Mouse (Mus musculus) limb, embryonic 13.5 days (tissue): ENCODE results near the gene Slc39a11. TPM values are rescaled to one million over a fixed set of nuclear protein-coding genes. Genes with fewer than 3 reads are reported as not detected.

Experiments used
- ATAC-seq: fragments of 200-750 bp; cut with Nextera tagmentation; 2 replicates; pipeline ENCODE4 v1.8.0; 2017; ENCODE audit warnings: low read depth, moderate number of reproducible peaks, moderate TSS enrichment; ENCODE audit not compliant: low FRiP score
- H3K27ac ChIP-seq: fragments of 300-500 bp; sonication (generic); 2 replicates; pipeline ENCODE4 v1.5.1; 2015; ENCODE audit warnings: inconsistent platforms, mild to moderate bottlenecking, moderate library complexity
- H3K27me3 ChIP-seq: fragments of 300-500 bp; sonication (generic); 2 replicates; pipeline ENCODE4 v1.6.1; 2015; ENCODE audit warnings: mild to moderate bottlenecking, inconsistent platforms
- H3K36me3 ChIP-seq: fragments of 300-500 bp; sonication (generic); 2 replicates; pipeline ENCODE4 v1.6.1; 2015; ENCODE audit warnings: inconsistent platforms, mild to moderate bottlenecking, moderate library complexity
- H3K4me1 ChIP-seq: fragments of 300-500 bp; sonication (generic); 2 replicates; pipeline ENCODE4 v1.6.1; 2015; ENCODE audit warnings: inconsistent platforms
- H3K4me2 ChIP-seq: fragments of 300-500 bp; sonication (generic); replicated peaks from 2 replicates; pipeline ENCODE4 v1.6.1; 2015; ENCODE audit warnings: inconsistent platforms, mild to moderate bottlenecking, moderate library complexity
- H3K4me3 ChIP-seq: fragments of 300-500 bp; sonication (generic); 2 replicates; pipeline ENCODE4 v1.5.1; 2015; ENCODE audit warnings: moderate library complexity, mild to moderate bottlenecking, inconsistent platforms
- H3K9ac ChIP-seq: fragments of 300-500 bp; sonication (generic); 2 replicates; pipeline ENCODE4 v1.6.1; 2015; ENCODE audit warnings: mild to moderate bottlenecking, inconsistent platforms
- H3K9me3 ChIP-seq: fragments of 300-500 bp; sonication (generic); 2 replicates; pipeline ENCODE4 v1.6.1; 2016; ENCODE audit warnings: inconsistent platforms
- WGBS: fragments of 180-500 bp; shearing (Covaris S2); methylation state at CpG from one replicate; pipeline ENCODE4 v1.1.7; 2015; 5-methylcytosine and 5-hydroxymethylcytosine counted together
- polyA plus RNA-seq: library from polyadenylated mRNA; unstranded; fragments of >200 nt; fragmentation: Nextera tagmentation; extraction: Ambion mirVana; gene quantifications from 2 replicates; pipeline ENCODE4 v1.2.1, GENCODE M21; 2015

Slc39a11 gene
- polyA plus RNA-seq, 1 experiment from 2014 or later = 26.4 TPM

DNA sequence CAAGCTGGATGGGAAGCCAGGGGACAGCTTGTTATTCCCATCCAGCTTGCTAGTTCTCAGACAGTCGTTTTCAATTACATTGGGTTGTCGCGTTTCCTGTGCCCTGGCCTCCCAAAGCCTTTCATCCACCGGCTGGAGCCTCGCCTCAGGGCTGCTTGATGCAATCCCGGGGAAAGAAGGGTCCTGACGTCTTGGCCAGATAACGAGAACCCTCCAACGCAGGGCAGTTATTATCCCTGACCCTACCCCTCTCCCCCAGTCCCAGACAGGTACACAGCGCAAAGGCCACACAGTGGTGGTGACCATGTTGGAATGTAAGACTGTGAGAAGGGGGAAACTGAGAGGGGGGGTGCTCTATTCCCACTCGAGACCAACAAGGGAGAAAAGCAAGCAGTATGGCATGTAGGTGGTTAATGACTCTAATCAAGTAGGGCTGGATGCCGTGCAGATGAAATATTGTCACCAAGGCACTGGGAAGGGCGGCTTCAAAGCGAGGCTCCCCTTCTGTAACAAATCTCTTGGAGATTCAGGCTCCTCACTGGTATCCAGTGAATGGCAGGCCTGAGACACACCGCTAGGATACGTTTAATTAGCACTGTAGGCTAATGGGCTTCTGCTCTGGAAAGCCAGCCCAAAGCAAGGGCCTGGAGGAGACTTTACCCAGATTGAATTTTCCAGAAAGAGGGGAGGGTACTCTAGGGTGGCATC is 196.9 kb downstream of the Slc39a11 start:
- no peaks in the 10 kb centered on the region for H3K36me3 ChIP-seq
- 8% methylated on average over 16 of the region's 16 CpGs for WGBS
- H3K9me3 ChIP-seq = peaks cover 11% of the 10 kb centered on the region
- 0 out of 2 replicates have a peak overlapping the region, but pooled peaks have one; percentile 1 for H3K9ac ChIP-seq
- H3K4me2 ChIP-seq = no peak overlapping the region
- H3K4me3 ChIP-seq = no peak overlapping the region
- ATAC-seq = no peak
- no peaks in the 10 kb centered on the region for H3K27me3 ChIP-seq
- no peak overlapping the region for H3K27ac ChIP-seq
- peaks cover 28% of the 10 kb centered on the region for H3K4me1 ChIP-seq

DNA sequence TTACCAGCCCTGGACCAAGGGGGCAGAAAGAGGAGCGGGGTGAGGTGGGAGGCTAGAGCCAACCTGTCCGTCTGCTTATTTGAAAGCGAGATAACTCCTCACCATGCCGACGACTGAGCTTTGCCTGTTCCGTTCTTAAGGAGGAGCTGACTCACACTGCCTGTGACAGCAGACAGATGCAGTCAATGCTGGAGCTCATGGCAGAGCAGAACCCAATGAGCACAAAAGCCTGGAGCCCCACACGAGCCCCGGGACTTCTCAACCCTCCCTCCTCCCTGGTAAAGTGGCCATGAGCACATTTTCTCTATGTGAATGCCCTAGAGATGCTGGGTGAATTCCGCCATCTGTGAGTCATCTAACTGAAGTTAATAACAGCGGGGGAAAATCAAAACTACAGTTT is 198.6 kb downstream of the Slc39a11 start:
- 73% methylated on average over 10 of the region's 10 CpGs for WGBS
- ATAC-seq = no peak
- H3K9me3 ChIP-seq = peaks cover 4% of the 10 kb centered on the region
- no peak overlapping the region for H3K4me2 ChIP-seq
- H3K27me3 ChIP-seq = no peaks in the 10 kb centered on the region
- H3K36me3 ChIP-seq = no peaks in the 10 kb centered on the region
- no peak overlapping the region for H3K27ac ChIP-seq
- H3K4me1 ChIP-seq = peaks cover 28% of the 10 kb centered on the region
- H3K4me3 ChIP-seq = no peak overlapping the region
- H3K9ac ChIP-seq = no peak overlapping the region

DNA sequence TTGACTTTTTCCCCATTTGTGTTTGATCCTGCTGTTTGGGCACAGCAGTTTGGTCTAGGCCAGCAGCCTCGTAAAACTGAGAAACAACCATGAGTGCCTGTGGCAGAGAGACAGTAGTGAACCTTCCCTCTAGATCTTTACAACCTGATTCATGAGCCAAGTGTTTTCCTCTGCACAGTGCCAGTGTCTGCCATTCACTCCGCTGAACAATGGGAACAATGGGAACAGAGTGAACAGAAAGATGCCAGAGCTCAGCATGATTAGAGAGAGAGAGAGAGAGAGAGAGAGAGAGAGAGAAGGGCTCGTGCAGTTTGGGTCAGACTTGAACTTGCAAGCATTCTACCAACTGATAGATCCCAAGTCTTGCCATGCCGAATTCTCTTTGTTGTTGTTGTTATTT is 199.2 kb downstream of the Slc39a11 start:
- ATAC-seq = no peak
- no peaks in the 10 kb centered on the region for H3K27me3 ChIP-seq
- H3K4me2 ChIP-seq = no peak overlapping the region
- no peak overlapping the region for H3K27ac ChIP-seq
- no peak overlapping the region for H3K9ac ChIP-seq
- H3K36me3 ChIP-seq = no peaks in the 10 kb centered on the region
- no peaks in the 10 kb centered on the region for H3K9me3 ChIP-seq
- no peak overlapping the region for H3K4me3 ChIP-seq
- H3K4me1 ChIP-seq = peaks cover 28% of the 10 kb centered on the region
- WGBS = 74% methylated on average over 4 of the region's 4 CpGs

DNA sequence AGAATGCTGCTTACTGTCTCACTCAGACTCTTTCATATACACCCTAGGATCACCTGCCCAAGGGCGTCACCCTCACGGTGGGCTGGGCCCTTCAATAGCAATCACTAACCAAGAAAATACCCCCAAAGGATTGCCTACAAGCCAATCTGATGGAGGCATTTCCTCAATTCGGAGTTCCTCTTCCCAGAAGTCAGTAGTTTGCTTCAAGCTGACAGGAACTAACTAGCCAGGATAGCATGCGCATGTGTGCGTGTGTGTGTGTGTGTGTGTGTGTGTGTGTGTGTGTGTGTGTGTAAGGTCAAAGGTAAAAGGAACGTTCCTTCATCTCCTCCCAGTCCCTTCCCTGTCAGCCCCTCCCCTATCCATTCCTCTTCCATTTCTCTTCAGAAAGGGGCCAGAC is 199.9 kb downstream of the Slc39a11 start:
- no peak for ATAC-seq

DNA sequence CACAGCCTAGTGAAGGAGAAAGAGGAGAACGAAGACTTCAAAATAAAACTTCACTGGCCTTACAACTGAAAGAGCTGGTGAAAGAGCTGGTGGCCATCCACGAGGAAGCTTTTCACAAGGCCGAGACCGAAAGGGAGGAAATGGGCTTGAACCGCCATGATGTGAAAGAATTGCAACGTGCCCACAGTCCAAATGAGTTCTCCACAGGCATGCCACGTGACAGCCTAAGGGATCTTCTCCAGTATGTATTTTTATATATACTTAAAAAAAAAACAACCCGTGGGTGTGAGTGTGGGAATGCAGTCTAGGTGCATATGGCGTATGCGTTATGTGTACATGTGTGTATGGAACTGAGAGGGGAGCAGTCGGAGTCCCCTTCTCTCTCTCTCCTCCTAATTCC is 207.8 kb downstream of the Slc39a11 start:
- Histone ChIP-seq H3K9ac (no peak overlapping the region), H3K36me3 (peaks cover 6% of the 10 kb centered on the region; the same call in 1 of the 2 replicates), H3K4me2 (no peak overlapping the region), H3K9me3 (peaks cover 4% of the 10 kb centered on the region; the same call in 1 of the 2 replicates), H3K27me3 (no peaks in the 10 kb centered on the region), H3K4me1 (peaks cover 19% of the 10 kb centered on the region), H3K27ac (no peak overlapping the region), H3K4me3 (no peak overlapping the region)
- 94% methylated on average over 11 of the region's 11 CpGs for WGBS
- ATAC-seq = no peak

More for the DNA sequence above, 199.9 kb downstream of the Slc39a11 start:
- Histone ChIP-seq H3K9me3 (no peaks in the 10 kb centered on the region), H3K4me2 (no peak overlapping the region), H3K27me3 (no peaks in the 10 kb centered on the region), H3K36me3 (no peaks in the 10 kb centered on the region), H3K27ac (no peak overlapping the region), H3K4me1 (peaks cover 28% of the 10 kb centered on the region), H3K4me3 (no peak overlapping the region), H3K9ac (no peak overlapping the region)
- WGBS = 83% methylated on average over 6 of the region's 6 CpGs

DNA sequence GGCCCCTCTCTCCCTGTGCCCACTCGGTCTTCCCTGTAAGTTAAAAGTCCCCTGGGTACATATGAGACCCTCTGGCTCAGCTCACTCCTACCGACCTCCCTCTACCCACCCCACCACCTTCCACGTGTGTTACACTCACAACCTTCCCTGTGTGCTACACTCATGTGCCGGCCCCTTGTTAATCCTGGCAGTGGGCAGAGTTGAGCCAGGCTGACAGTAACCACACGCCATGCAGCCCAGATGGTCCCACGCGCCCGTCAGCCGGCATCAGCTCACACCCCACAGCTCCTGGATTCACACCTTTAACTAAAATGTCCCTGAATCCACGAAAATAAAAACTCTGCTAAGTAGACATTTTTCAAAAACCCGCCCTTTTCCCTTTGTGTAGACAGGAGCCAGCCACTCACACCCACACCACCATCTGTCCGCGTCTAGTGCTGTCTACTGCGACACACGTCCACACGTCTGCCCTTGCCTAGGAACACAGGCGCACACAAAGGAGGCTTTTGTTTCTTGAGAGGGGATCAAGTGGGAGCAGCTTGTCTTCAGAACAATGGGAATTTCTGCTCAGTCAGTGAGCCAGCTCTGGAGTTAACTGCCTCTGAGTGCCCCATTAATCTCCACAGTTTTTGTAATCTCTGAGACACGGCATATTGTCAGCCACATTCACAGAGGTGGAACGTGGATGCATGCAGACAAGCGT is 210.4 kb downstream of the Slc39a11 start:
- 0 out of 2 replicates have a peak overlapping the region, but pooled peaks have one; percentile 13 for H3K9ac ChIP-seq
- H3K36me3 ChIP-seq = peaks cover 6% of the 10 kb centered on the region; the same call in 1 of the 2 replicates
- no peaks in the 10 kb centered on the region for H3K27me3 ChIP-seq
- H3K9me3 ChIP-seq = peaks cover 4% of the 10 kb centered on the region; the same call in 1 of the 2 replicates
- H3K27ac ChIP-seq = no peak overlapping the region
- no peak overlapping the region for H3K4me2 ChIP-seq
- no peak overlapping the region for H3K4me3 ChIP-seq
- peaks cover 19% of the 10 kb centered on the region for H3K4me1 ChIP-seq
- peak; percentile 51; the same call in 1 of the 2 replicates for ATAC-seq
- WGBS = 51% methylated on average over 20 of the region's 20 CpGs

DNA sequence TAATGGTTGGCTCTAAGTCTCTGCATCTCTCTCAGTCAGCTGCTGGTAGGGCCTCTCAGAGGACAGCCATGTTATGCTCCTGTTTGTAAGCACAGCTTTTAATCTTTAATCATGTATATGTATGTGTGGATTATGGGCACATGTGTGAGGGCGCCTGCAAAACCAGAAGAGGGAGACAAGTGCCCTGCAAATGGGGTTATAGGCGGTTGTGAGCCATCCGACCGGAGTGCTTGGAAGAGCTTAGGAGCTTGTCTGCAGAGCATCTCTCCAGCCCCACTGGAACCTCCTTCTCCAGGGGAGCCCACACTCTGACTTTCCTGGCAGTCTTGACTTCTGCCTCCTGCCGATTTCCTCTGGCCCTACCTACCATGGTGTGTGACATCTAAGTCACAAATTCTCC is 211.0 kb downstream of the Slc39a11 start:
- no peak overlapping the region for H3K27ac ChIP-seq
- WGBS = 86% methylated on average over 5 of the region's 5 CpGs
- peaks cover 4% of the 10 kb centered on the region; the same call in 1 of the 2 replicates for H3K9me3 ChIP-seq
- no peak for ATAC-seq
- 0 out of 2 replicates have a peak overlapping the region, but pooled peaks have one; percentile 13 for H3K9ac ChIP-seq
- peaks cover 19% of the 10 kb centered on the region for H3K4me1 ChIP-seq
- no peak overlapping the region for H3K4me2 ChIP-seq
- no peaks in the 10 kb centered on the region for H3K27me3 ChIP-seq
- H3K4me3 ChIP-seq = no peak overlapping the region
- H3K36me3 ChIP-seq = peaks cover 6% of the 10 kb centered on the region; the same call in 1 of the 2 replicates

DNA sequence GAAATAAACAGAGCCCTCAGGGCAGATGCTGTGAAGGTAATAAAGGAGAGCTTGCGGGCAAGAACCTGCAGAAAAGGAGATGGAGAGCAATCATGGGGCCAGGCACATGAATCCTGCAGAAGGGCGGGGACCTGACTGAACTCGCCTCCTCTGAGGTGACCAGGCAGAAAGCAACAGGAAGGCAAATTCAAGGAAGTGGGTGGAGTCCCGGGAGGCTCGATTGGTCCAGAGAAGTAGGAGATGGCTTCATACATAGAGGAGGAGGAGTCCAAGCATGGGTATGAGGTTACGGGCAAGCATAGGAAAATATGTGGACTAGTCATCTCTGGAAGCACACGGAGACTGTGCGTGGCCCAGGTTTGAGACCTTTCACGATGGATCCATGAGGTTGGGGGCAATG is 212.5 kb downstream of the Slc39a11 start:
- Histone ChIP-seq H3K9ac (no peak overlapping the region), H3K9me3 (peaks cover 4% of the 10 kb centered on the region; the same call in 1 of the 2 replicates), H3K4me3 (no peak overlapping the region), H3K4me1 (peaks cover 19% of the 10 kb centered on the region), H3K27me3 (no peaks in the 10 kb centered on the region), H3K4me2 (no peak overlapping the region), H3K36me3 (peaks cover 6% of the 10 kb centered on the region; the same call in 1 of the 2 replicates), H3K27ac (no peak overlapping the region)
- WGBS = 74% methylated on average over 9 of the region's 9 CpGs
- ATAC-seq = no peak

DNA sequence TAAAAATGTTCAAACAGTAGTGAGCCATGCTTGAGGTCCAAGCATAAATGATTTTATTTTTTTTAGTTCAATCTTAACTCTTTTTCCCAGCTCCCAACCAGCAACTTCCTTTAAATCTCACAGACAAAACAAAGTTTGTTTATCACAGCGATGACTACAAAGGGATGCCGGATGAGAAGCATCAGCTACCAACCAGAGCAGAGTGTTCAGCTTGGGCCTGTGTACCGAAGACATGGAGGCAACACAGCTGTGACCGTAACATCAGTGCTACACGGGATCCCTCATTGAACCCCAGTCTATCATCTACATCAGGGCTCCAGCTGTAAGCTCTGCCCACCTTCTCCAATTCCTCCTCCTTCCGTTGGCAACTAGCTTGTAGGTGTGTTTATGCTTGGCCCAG is 213.6 kb downstream of the Slc39a11 start:
- H3K27me3 ChIP-seq = no peaks in the 10 kb centered on the region
- no peak for ATAC-seq
- no peak overlapping the region for H3K9ac ChIP-seq
- peaks cover 6% of the 10 kb centered on the region; the same call in 1 of the 2 replicates for H3K36me3 ChIP-seq
- no peak overlapping the region for H3K4me2 ChIP-seq
- no peak overlapping the region for H3K27ac ChIP-seq
- H3K4me3 ChIP-seq = no peak overlapping the region
- peaks cover 19% of the 10 kb centered on the region for H3K4me1 ChIP-seq
- peaks cover 4% of the 10 kb centered on the region; the same call in 1 of the 2 replicates for H3K9me3 ChIP-seq
- WGBS = 86% methylated on average over 6 of the region's 6 CpGs

DNA sequence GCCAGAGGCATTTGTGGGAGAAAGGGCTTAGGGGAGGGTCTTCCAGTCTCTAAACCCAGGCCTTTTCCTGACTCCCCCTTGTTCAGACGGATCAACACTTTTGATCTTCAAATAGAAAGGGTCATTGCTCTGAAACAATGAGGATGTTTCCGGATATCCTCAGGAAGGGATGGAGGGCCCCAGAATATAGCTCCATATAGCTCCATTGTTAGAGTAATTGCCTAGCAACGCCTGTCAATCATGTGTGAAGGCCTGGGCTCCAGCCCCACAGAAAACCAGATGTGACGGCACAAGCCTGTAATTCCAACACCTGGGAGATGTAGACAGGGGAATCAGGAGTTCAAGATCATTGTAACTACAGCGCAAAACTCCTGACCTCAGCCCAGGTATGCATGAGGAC is 214.2 kb downstream of the Slc39a11 start:
- peaks cover 19% of the 10 kb centered on the region for H3K4me1 ChIP-seq
- no peak for ATAC-seq
- H3K4me3 ChIP-seq = no peak overlapping the region
- WGBS = 62% methylated on average over 5 of the region's 5 CpGs
- H3K27me3 ChIP-seq = no peaks in the 10 kb centered on the region
- no peaks in the 10 kb centered on the region for H3K36me3 ChIP-seq
- H3K9me3 ChIP-seq = no peaks in the 10 kb centered on the region
- no peak overlapping the region for H3K4me2 ChIP-seq
- H3K9ac ChIP-seq = no peak overlapping the region
- H3K27ac ChIP-seq = no peak overlapping the region

DNA sequence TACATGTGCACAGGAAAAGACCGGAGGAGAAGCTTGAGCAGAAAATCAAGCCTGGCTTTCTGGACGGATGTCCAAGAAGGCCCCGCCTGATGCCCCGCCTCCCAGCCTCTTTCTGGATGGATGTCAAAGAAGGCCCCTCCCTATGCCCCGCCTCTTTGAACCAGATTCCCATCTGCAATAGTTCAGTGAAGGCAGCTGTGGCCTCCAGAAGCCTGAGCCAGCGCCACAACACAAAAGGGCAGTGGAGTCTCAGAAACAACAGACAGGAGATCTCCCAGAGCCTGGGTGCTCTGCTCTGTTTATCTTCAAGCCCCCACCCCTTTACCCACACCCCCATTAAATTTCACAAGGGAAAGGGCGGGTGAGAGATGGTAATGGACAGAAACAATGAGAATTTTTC is 218.7 kb downstream of the Slc39a11 start:
- 69% methylated on average over 7 of the region's 7 CpGs for WGBS
- H3K36me3 ChIP-seq = no peaks in the 10 kb centered on the region
- no peak overlapping the region for H3K4me2 ChIP-seq
- H3K9me3 ChIP-seq = no peaks in the 10 kb centered on the region
- H3K4me1 ChIP-seq = peaks cover 4% of the 10 kb centered on the region
- H3K4me3 ChIP-seq = no peak overlapping the region
- no peak overlapping the region for H3K27ac ChIP-seq
- no peak overlapping the region for H3K9ac ChIP-seq
- no peaks in the 10 kb centered on the region for H3K27me3 ChIP-seq
- ATAC-seq = no peak

DNA sequence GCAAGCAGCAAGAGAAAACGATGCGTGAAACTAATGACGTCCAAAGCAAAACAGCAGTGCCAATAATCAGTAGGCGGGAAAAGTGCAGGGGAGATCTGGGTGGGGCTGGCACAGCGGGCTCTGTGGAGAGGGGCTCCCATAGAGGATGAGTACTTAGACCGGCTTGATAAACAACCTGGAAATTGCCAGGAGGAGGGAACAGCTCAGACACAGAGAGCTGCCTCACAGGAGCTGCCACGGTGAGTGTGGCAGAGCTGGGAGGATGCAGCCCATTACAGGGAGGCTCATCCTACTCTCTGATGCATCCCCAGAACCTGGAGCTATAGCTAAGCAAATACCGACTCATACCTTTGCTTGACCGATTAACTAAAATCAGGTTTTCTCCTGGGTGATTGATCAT is 224.0 kb downstream of the Slc39a11 start:
- H3K4me1 ChIP-seq = peaks cover 14% of the 10 kb centered on the region
- WGBS = 49% methylated on average over 9 of the region's 9 CpGs
- no peak for ATAC-seq
- no peak overlapping the region for H3K4me2 ChIP-seq
- no peaks in the 10 kb centered on the region for H3K36me3 ChIP-seq
- no peaks in the 10 kb centered on the region for H3K27me3 ChIP-seq
- no peak overlapping the region for H3K4me3 ChIP-seq
- H3K9ac ChIP-seq = no peak overlapping the region
- H3K27ac ChIP-seq = no peak overlapping the region
- no peaks in the 10 kb centered on the region for H3K9me3 ChIP-seq
